Mouse (Mus musculus): ENCODE measurements around the gene Vsir. TPM values are rescaled to one million over a fixed set of nuclear protein-coding genes. Genes with fewer than 3 reads are reported as not detected.

Gene Vsir
- 10 to 100 TPM; 26.6 to 32.3 TPM for total RNA-seq (2021)

DNA sequence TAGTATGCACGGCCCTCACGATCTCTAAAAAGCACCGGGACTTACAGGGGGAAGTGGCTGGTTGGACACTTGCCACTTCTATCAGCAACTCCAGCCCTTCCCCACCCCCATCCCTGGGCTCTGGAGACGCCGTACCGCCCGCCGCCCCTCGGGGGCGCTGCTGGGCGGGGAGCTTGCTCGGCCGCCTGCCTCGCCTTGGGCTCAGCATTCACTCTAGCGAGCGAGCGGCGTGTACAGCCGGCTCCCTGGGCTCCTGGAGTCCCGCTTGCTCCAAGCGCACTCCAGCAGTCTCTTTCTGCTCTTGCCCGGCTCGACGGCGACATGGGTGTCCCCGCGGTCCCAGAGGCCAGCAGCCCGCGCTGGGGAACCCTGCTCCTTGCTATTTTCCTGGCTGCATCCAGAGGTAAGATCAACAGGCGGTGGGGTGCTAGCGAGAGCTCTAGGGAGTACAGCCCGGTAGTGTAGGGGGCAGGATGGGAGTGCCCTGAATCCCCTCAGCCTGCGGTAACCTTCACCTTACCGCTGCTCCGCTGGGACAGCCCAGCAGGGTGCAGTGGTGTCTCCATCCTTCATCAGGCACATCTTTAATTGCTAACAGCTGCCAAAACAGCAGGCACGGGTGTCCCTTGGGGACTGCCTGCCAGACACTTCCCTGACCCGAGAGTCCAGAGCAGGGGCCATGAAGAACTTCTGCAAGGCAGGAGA, at the start of gene Vsir:
Gene Vsir (plus strand): TSS at position 151 of the 705 bp plus-strand sequence.
- intact Hi-C loops (cut with DNase I), result loop anchor here (2.0 kb wide), 1 partner anchor 62 kb away; no protein-coding TSS in a partner anchor

DNA sequence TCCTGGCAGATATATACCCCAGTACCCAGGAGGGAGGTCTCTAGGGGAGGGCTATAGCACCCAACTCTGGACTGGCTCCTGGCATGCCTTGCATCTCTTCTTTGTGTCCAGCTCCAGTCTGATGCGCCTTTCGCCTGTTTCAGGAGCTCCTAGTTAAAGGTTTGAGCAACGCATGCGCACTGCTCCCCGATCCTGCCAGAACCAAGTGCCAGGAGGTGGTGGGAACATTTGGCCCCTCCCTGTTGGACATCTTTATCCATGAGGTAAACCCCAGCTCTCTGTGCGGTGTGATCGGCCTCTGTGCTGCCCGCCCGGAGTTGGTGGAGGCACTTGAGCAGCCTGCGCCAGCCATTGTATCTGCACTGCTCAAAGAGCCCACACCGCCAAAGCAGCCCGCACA, 47.0 kb upstream of the Vsir start:
- no peak for DNase-seq (ENCODE audit: low spot score in 2 of 2)
- intact Hi-C loops (cut with DNase I), result loop anchor here (10.0 kb wide), 1 partner anchor 775 kb away; no protein-coding TSS in a partner anchor

More for the DNA sequence above, at the start of gene Vsir:
- peak; percentile 57 to 61 for DNase-seq (ENCODE audit: low spot score in 2 of 2)

DNA sequence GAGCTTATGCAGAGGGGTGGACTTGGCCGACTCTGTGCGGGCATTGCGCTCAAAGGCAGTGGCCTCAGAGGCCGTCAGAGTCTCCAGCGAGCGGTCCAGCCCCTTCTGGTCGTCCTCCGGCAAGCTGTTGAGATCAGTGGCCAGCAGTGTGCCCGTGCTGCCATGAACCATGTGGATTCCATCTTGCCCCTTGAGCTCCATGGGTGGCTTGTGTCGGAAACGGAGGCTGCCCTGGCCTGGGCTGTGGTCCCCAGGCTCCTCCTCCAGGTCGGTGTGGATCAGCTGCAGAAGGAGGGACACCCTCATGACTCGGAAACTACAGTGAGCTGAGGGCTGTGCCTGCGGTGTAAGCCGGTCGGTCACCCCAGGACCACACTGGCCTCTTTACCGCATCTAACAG, 43.2 kb upstream of the Vsir start:
- intact Hi-C loops (cut with DNase I), result loop anchor here (10.0 kb wide), 1 partner anchor 771 kb away; no protein-coding TSS in a partner anchor
- DNase-seq (ENCODE audit: low spot score in 2 of 2), result no peak

DNA sequence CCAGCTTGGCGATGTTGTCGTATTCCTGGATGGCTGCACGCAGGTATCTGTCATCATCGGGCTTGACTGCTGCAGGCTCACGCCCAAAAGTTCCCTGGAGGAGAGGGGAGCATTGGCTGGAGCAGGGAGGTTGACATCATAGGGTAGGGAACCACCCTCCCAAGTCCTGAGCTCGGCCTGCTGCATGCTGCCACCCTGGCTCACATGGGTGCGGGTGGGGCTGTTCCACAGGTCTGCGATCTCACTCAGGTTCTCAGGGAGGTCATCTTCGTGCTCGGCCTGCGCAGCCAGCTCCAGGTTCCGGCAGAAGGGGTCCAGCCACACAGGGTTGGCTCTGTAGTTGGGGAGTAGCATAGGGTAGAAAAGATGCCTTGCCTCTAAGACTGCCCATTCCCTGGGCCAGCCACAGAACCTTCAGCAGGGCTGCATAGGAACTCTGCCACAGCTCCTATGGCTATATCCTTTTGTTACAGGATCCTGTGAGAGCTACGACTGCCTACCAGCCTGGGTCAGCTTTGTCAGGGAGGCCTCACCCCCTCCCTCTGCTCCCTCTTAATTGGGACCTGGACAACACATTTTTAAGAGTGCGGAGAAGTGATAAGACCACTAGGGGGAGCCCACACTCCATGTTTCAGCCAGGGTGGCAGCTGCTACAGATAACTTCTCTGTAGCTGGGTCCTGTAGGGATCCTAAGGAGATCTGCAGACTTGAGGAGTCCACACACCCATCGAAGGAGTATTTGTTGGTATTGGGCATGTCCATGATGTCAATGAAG, 41.6 kb upstream of the Vsir start:
- intact Hi-C loops (cut with DNase I), result loop anchor here (1.0 to 10.0 kb wide), 5 partner anchors 106 to 770 kb away; no protein-coding TSS in a partner anchor

DNA sequence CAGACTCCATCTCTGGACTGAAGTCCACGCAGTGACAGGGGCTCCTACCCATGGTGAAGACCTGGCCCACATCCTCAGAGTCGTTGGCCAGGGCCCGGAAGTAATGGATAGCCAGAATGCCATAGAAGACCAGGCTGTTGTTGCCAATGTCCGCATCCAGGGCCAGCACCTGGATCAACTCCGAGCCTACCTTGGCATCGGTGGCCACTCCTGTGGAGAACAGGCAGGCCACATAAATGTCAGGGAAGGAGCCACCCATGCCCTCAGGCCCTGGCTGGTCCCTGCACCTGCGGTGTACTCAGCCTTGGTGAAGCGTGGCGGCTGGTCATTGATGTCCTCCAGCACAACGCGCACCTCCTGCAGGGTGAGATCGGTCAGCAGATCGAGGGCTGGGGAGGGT, 36.0 kb upstream of the Vsir start:
- intact Hi-C loops (cut with DNase I), result no loop called here
- no peak for DNase-seq (ENCODE audit: low spot score in 2 of 2)

More for the DNA sequence above, 41.6 kb upstream of the Vsir start:
- DNase-seq (ENCODE audit: low spot score in 2 of 2), result peak; percentile 81 to 87

DNA sequence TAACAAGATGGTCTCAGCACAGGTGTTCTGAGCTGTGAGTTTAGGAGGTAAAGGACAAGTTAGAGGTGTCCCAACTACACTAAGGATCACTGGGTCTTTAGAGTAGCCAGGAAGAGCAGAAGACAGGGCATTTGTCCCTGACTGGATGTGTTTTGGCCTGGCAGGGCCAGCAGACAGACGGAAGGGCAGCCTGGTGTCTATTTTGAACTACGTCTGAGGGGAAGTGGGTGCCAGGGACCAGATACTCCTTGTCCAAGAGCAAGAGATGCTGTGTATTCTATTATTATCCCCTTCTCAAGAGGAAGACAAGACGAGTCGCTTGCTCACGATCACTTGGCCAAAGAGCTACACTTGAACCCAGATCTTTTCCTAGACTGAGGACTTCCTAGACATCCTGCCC, 33.0 kb upstream of the Vsir start:
- peak in 1 of 2 experiments; percentile 50 for DNase-seq (ENCODE audit: low spot score in 2 of 2)
- intact Hi-C loops (cut with DNase I), result no loop called here

DNA sequence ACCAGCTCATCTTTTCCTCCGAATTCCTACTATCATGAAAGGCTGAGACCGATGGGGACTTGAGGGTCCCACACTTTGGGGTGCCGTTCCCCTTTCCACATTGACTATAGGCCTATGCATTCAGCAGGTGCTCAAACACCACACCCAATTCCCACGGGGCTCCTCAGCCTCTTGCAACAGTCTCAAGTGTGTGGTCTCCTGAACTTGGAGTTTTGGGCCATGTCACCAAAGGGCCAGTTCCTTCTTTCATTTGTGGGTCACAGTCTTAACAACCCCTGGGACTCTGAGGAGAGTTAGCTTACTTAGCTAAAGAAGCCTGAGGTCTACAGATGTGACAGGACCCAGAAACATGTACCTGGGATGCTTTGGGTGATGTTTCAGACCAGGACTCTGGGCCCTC, 30.5 kb upstream of the Vsir start:
- no peak for DNase-seq (ENCODE audit: low spot score in 2 of 2)
- intact Hi-C loops (cut with DNase I), result no loop called here

DNA sequence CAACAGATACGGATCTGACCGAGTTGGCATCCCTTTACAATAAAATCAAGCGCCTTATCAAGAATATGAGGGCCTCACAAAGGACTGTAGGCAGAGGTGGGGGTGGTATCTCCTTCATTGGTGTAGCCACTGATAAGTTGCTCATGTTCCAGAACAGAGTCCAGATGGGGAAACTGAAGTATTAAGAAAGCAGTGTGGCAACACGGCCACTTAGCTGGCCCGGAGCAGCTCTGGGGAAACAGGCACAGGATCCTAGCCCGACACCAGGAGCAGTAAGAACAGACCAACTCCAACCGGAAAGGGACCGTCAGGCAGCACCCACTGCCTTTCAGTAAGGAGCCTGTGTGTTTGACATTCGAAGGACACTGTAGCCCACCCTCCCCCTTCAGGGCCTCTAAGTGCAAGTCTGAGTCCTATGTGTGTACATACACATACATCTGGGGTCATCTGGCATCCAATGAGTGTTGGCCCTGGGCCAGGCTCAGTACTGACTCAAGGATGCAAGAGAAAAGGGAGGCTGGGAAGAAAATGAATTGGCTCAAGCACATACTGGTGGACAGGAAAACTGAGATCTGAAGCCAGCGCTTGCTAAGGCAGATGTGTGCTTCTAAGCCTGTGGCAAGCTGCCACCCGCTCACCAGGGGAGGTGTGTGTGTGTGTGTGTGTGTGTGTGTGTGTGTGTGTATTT, 17.5 kb upstream of the Vsir start:
- intact Hi-C loops (cut with DNase I), result no loop called here

DNA sequence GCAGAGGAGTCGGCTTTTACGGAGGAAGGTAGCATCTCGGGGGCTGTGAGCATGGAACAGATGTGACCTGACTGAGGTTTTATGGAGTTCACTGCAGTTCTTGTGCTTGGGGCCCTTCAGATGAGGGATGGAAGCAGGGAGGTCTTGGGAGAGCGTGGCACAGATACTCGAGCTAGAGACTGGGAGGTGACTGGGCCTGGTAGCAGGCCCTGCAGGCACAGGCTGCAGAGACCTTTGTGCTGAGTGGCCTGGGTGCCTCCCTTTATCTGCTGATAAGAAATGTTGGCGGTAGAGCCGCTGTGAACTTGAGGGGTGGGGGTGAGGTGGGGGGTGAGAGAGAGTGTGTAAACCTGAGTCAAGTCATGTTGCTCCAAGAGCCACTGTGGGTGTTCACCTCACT, 12.1 kb upstream of the Vsir start:
- no peak for DNase-seq (ENCODE audit: low spot score in 2 of 2)
- intact Hi-C loops (cut with DNase I), result no loop called here

More for the DNA sequence above, 17.5 kb upstream of the Vsir start:
- DNase-seq (ENCODE audit: low spot score in 2 of 2), result peak; percentile 23 to 24

DNA sequence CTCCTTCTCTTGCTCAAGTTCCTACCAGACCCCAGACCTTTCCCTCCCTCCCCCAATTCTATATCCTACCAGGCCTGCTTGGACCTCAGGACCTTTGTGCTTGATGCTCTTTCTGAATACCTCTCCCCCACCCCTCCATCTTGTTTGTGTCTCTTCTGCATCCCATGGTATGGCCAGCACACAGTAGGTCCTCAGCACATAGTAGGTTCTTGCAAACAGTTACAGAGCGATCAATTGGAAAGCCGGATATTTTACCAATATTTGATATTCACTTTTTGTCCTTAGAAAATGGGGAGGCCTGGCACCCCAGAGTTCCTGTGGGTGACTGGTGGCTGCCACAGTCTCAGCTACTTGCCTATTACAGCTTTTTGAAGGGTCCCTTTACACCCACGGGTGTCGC, 11.6 kb upstream of the Vsir start:
- DNase-seq (ENCODE audit: low spot score in 2 of 2), result no peak
- intact Hi-C loops (cut with DNase I), result no loop called here

DNA sequence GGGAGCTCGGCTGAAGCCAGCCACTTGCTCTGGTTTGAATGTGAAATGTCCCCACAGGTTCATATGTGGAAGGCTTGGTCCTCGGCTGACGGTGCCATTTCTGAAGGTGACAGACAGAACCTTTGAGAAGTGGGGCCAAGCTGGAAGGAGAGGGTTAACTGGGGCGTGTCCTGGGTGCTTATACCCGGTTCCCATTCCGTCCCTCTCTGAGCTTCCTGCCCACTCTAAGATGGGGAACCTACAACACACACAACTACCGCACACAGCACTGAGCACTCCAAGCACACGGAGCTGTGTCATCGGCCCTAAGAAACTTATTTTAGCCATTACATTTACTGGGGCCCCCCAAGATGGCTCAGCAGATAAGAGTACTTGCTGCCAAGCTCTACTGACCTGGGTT, 5.1 kb upstream of the Vsir start:
- intact Hi-C loops (cut with DNase I), result no loop called here
- DNase-seq (ENCODE audit: low spot score in 2 of 2), result no peak

DNA sequence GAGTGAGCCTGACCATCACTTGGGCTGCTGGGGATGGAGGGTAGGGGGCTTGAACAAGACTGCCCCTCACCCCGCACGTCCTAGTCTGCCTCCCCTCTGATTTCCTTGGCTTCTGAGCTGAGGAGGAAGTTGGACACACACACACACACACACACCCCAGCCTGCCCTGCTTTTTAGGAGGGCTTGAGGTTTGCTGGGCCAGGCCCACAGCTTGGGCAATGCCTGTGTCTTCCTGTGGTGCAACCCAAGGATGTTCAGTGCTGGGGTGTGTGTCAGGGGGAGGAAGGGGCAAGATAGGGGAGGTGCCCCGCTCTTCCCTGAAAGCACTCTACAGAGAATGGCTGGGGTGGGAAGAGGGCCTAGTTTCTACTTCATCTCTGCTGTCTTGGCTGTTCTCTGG, 2.5 kb upstream of the Vsir start:
- no peak for DNase-seq (ENCODE audit: low spot score in 2 of 2)
- intact Hi-C loops (cut with DNase I), result no loop called here

DNA sequence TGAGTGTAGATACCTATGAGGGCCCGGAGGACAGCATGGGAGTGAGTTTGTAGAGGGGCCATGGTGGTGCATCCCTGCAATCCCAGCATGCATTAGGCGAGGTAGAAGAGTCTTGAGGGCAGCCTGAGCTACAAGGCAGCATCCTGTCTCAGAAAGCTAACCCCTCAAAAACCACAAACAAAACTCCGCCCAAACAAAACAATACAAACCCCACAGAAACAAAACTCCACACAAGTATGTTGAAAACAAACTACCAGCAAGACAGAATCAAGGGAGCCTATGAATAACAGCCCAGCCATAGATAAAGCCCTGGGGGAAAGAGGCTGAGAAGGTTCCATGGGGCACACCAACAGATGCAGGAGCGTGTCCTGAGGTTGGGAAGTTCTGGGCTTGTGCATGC, 595 bp upstream of the Vsir start:
- intact Hi-C loops (cut with DNase I), result loop anchor here (2.0 kb wide), 1 partner anchor 63 kb away; no protein-coding TSS in a partner anchor
- no peak for DNase-seq (ENCODE audit: low spot score in 2 of 2)

DNA sequence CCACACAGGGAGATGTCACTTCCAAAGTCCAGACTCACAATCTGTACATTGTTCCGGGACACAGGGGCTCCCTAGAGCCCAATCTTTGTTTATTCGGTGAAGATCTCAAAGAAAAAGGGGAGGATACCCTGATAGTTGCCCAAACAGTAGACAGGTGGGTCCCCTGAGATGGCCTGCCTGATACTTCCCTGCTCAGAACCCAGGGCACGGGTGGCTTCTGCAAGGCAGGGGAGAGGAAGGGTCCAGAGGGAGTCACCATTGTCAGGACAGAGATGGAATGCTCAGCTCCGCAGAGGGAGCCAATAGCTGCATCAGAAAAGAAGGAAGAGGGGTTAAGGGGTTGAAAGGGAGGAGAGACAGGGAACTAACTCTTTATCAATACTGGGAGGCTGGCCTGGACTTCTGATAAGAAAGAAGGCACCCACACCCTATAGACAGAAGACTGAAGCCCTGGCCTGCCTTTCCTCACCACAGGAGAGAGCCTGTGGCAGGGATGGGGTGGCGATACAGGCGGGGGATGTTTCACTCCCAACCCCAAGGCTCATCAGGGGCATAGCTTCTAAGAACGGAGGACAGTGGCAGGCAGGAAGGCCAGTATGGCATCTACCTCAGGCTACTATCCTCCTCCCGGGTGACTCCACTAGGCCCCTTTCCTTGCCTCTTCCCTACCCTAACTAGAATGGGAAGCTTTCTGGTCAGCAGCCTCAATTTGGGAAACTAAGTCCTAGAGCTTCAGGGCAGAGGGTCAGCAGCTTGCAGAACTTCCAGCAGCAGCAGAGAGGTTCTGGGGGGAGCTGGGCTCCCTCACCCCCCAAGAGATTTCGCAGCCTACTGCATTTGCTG, 1.3 kb downstream of the Vsir start:
- intact Hi-C loops (cut with DNase I), result loop anchor here (2.0 kb wide), 1 partner anchor 61 kb away; no protein-coding TSS in a partner anchor

DNA sequence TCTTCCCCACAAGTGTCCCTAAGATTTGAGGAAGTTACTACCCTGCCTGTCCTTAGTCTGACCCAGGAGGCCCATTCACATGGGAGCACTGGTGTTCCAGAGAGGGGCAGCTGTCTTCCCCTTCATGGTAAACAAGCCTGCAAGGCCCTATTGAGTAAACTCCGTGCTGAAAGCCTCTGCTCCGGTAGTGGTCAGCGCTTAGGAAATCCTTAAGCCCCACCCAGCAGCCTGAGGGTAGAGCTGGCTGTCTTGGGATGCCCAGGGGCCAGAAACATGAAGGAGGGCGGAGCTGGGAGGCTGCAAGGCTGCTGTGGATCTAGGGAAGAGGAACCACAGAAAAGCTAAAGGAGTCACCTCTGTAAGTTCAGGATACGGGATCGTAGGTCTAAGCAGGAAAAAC, 2.4 kb downstream of the Vsir start:
- intact Hi-C loops (cut with DNase I), result no loop called here
- DNase-seq (ENCODE audit: low spot score in 2 of 2), result peak in 1 of 2 experiments; percentile 26

More for the DNA sequence above, 1.3 kb downstream of the Vsir start:
- no peak for DNase-seq (ENCODE audit: low spot score in 2 of 2)

DNA sequence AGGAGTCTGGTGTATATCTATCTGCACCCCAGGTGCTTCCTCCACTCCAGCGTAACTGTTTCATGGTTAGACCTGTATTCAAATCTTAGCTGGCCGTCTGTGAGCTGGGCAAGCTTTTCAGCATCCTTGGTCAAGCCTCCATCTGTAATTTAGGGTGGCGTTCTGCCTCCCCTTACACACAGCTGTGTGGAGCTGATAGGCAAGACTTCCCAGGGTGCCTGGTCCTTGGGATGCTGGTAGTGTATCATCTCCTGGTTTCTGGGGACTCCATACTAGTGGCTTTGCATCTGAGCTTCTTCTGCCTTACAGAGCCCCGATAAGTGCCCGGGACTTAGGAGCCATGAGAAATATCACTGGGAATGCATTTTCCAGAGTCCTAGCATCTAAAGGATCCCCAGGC, 3.0 kb downstream of the Vsir start:
- intact Hi-C loops (cut with DNase I), result no loop called here
- no peak for DNase-seq (ENCODE audit: low spot score in 2 of 2)

DNA sequence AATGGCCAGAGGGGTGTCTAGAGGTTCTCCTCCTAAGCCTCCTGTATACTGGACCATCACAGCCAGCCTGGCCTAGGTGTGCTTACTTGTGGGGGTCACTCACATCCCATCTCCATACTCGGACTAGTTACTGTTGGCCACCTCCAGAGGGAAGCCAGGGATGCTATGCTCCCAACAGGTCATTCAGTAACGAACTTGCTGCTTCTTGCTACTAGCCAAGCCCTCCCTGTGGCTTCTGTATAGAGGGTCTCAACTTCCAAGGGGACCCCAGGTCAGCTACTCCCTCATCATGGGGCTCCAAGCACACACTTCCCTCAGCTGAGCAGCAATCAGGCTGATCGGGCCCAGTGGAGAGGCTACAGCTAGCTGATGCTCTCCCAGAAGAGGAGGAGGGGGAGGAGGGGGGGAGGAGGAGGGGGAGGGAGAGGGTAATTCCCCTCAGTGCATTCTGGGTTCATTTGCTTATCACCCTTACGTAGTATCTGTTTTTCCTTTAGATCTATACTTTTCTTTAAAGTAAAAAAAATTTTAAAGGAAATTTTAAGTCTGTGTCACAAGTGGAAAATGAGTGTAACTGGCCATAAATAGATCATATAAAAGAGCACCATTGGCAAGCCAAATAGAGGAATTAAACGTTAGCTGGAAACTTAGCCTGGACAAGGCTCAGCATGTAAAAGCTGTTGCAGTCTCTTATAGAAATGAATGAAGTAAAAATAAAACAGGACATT, 3.6 kb downstream of the Vsir start:
- intact Hi-C loops (cut with DNase I), result no loop called here
- no peak for DNase-seq (ENCODE audit: low spot score in 2 of 2)

DNA sequence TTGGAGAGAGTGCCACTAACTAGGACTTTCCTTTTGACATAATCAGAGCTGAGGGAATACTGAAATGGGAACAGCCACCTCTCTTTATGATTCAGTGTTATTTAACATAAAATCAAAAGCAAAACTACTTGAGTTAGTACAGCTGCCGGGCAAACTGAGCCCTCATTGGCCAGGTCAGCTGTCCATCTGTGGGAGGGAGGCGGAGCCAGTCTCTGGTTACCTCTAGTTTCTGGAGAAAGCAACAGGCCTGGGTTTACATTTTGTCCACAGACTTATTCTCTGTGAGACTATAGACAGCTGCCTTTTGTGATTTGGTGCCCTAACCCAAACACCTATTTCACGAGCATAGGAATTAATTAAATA, 4.1 kb downstream of the Vsir start:
- peak; percentile 62 to 82 for DNase-seq (ENCODE audit: low spot score in 2 of 2)

DNA sequence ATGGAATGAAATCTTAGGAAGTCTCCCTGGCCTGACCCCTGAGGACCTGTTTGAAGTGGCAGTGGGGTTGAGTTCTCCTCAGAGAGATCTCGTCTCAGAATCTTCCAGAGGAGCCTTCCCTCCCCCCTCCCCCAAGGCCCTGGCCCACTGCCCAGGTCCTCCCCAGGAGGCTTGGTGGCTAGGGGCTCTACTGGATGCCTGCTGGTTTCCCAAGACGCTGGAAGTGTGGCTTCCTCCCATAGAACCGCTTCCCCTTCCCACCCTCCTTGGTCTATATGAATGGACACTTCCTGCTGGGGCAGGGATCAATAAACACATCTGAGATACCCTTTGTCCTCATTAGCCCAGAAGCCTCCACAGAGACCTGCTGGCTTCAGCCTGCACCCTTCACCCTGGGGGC, 4.6 kb downstream of the Vsir start:
- intact Hi-C loops (cut with DNase I), result no loop called here
- no peak for DNase-seq (ENCODE audit: low spot score in 2 of 2)

More for the DNA sequence above, 4.1 kb downstream of the Vsir start:
- intact Hi-C loops (cut with DNase I), result no loop called here

All from left cerebral cortex, postnatal 25 days (tissue).